Mouse (Mus musculus) embryonic fibroblast, embryonic 13.5 days (primary cell): ENCODE results near the gene Shroom3. TPM values are rescaled to one million over a fixed set of nuclear protein-coding genes. Genes with fewer than 3 reads are reported as not detected.

Experiments used
- H3K27ac ChIP-seq: 2 replicates; pipeline ENCODE4 v1.5.1; 2012; ENCODE audit warnings: low read length, control low read depth, inconsistent platforms; ENCODE audit not compliant: insufficient read depth
- H3K4me1 ChIP-seq: 2 replicates; pipeline ENCODE4 v1.6.1; 2011; ENCODE audit warnings: low read length; ENCODE audit not compliant: control insufficient read depth, insufficient read depth
- H3K4me3 ChIP-seq: 2 replicates; pipeline ENCODE4 v1.5.1; 2011; ENCODE audit warnings: mild to moderate bottlenecking, control low read depth, low read length; ENCODE audit not compliant: insufficient read depth
- CTCF ChIP-seq: IDR thresholded peaks from 2 replicates; pipeline ENCODE4 v1.5.1; 2011; ENCODE audit warnings: mild to moderate bottlenecking, control low read depth, low read length, moderate library complexity, borderline replicate concordance; ENCODE audit not compliant: insufficient read depth
- POLR2A ChIP-seq: IDR thresholded peaks from 2 replicates; pipeline ENCODE4 v1.6.1; 2011; ENCODE audit warnings: low read depth, mild to moderate bottlenecking, control low read depth, low read length, moderate library complexity
- polyA plus RNA-seq: library from polyadenylated mRNA; stranded (reverse); fragments of >200 nt; gene quantifications from 2 replicates; pipeline ENCODE4 v1.2.4, GENCODE M21; 2011; ENCODE audit warnings: low read depth; ENCODE audit not compliant: missing spikeins, insufficient read length

The Shroom3 gene
- polyA plus RNA-seq, 1 experiment, result 1.2 TPM

DNA sequence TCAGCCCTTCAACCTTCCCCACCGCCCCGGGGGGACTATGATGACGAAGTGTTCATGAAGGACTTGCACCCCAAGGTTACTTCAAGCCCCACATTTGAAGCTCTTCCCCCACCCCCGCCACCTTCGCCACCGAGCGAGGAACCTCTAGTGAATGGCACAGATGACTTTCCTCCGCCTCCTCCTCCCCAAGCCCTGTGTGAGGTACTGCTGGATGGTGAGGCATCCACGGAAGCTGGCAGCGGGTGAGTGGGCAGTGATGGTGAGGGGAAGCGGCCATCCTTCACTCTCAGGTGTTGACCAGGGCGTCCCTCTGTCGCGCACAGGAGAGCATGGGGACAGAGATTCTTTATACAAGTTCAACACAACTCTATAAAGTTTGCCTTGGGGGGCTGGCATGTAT is 267.8 kb downstream of the Shroom3 start:
- TF ChIP-seq CTCF, result no peak
- TF ChIP-seq POLR2A, result no peak
- Histone ChIP-seq H3K4me1 (0 out of 2 replicates have a peak, but pooled peaks cover 5% of the 10 kb centered on the region), H3K27ac (no peak overlapping the region), H3K4me3 (no peak overlapping the region)

DNA sequence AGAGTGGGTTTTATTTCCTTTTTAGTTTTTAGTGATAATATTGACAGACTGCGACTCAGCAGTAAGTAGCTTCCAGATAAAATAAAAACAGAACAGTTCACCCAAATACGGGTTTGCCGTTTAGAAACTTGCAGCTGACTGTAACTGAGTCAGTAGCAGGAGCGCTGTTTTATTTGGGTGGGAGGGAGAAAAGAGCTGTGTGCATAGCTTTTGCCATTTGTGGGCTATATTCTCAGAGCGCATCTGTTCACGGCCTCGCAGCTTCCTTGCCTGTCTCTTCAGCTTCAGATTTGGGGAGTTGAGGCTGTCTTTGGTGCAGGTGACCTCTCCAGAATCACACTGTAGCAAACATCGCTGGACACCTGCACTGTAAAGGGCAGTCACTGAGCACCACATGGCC is 270.6 kb downstream of the Shroom3 start:
- TF ChIP-seq POLR2A (no peak), CTCF (no peak)
- Histone ChIP-seq H3K4me3 (no peak overlapping the region), H3K27ac (no peak overlapping the region), H3K4me1 (0 out of 2 replicates have a peak, but pooled peaks cover 5% of the 10 kb centered on the region)

DNA sequence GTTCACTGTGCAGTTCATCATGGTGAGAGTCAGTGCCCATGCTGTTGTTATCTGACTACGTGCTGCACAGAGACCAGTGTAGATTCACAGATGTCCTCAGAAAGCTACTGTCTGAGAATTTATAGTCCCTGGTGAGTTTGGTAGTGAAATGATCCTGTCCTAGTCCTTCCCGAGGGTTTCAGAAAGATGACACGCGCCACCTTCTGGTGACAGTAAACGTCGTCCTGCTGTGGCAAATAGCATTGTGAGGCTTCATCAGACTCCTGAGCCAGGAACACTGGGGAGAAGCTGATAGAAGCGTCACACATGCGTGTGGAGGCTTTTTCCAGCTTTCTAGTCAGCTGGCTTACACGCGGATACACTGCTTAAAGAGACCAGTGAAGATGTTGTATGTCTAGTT is 271.1 kb downstream of the Shroom3 start:
- H3K27ac ChIP-seq, result no peak overlapping the region
- H3K4me3 ChIP-seq, result no peak overlapping the region
- H3K4me1 ChIP-seq, result 0 out of 2 replicates have a peak, but pooled peaks cover 5% of the 10 kb centered on the region
- TF ChIP-seq CTCF (peak; percentile 79; the same call in 1 of the 2 replicates), POLR2A (no peak)

DNA sequence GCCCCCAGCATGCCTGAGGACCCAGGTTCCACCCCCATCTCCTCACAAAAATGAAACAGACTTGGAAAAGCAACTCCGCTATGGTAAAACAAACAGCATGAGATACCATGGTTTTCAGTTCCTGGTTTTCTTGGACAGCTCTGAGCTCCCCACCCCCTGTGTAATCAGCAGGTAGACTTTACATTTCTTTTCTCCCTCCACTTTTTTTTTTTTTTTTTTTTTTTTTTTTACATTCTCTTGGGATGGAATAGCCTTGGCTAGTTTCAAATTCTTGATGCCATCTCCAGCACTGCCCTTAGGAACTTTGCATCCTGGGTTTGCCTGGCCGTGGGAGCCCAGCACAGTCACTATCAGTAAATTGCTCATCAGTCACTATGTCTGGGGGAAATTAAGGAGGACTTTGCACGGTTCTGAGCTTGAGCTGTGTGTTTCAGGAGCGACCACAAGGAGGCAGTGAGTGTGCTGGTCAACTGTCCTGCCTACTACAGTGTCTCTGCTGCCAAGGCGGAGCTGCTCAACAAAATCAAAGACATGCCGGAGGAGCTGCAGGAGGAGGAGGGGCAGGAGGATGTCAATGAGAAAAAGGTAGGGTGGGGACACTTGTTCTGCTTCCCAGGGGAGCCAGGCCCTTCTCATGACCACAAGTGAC is 271.7 kb downstream of the Shroom3 start:
- 0 out of 2 replicates have a peak, but pooled peaks cover 5% of the 10 kb centered on the region for H3K4me1 ChIP-seq
- no peak overlapping the region for H3K4me3 ChIP-seq
- no peak overlapping the region for H3K27ac ChIP-seq
- TF ChIP-seq POLR2A (no peak), CTCF (peak; percentile 93)

DNA sequence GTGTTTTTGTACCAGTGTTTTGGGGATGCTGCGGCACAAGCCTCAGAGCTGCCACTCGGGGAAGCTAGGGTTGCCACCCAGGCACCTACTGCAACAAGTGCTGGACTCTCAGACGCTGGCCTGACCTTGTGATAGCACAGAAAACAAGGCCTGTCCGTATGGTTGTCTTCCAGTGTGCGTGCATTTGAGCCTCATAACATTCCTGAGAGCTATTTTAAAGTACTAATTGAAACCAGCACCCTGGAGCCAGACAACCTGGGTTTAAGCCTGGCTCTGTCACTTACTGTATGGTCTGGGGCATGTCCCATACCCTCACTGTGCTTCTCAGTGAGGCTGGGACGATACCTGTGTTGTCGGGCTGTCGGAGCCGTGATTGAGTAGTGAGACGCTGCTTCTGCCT is 276.1 kb downstream of the Shroom3 start:
- Histone ChIP-seq H3K4me3 (no peak overlapping the region), H3K27ac (no peak overlapping the region), H3K4me1 (peaks cover 10% of the 10 kb centered on the region)
- no peak for TF ChIP-seq CTCF
- no peak for TF ChIP-seq POLR2A

DNA sequence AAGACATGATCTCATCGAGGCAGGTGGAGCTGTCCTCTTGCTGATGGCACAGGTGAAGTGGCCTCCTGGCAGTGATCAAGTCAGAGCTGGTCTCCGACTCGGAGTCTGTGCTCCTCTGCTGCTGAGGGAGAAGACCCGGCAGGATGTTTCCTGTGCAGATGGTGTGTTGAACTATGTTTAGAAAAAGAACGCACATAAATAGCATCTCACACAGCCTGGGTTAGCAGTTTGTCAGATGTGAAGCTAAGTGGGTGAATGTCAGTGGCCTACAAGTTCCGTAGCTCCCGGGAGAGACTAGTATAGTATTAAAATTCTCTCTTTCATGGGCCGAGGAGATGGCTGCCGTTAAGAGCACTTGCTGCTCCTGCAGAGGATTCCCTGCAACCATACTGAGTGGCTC is 276.5 kb downstream of the Shroom3 start:
- Histone ChIP-seq H3K4me3 (no peak overlapping the region), H3K27ac (no peak overlapping the region), H3K4me1 (peaks cover 10% of the 10 kb centered on the region)
- TF ChIP-seq POLR2A (no peak), CTCF (no peak)

DNA sequence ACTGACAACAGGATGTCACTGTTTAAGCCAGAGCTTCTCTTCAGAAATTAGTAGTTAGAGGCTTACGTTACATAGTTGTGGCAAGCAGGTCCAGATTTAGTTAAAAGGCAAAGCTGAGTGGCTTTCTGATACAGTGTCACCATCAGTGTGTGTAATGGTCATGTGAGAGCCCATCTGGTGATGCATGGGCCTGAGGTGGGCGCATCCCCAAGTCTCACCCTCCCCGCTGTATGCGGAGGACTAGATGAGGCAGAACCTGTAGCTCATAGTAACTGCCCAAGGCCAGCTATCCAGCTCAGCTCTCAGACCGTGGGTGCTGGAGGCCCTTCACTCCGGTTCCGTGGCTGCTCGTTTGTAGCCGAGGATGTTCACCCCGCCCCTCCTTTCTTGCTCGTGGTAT is 278.1 kb downstream of the Shroom3 start:
- Histone ChIP-seq H3K4me3 (no peak overlapping the region), H3K27ac (0 out of 2 replicates have a peak overlapping the region, but pooled peaks have one; percentile 3), H3K4me1 (peaks cover 10% of the 10 kb centered on the region)
- TF ChIP-seq CTCF (no peak), POLR2A (no peak)

DNA sequence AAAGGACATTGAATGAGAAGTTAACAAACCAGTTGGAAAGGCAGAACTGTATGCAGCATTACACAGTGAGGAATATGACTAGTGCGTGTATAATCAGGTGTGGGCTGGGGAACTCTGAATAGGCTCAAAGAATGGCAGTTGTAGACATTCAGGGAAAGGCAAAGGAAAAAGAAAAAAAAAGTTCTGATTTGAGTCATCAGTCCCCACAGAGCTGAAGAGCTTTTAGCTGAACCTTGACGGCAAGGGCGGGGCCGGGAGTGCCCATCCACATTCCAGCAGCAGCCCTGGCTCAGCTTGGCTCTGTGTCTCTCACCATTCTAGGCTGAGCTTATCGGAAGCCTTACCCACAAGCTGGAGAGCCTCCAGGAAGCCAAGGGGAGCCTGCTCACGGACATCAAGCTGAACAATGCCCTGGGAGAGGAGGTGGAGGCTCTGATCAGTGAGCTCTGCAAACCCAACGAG is 278.6 kb downstream of the Shroom3 start:
- no peak for TF ChIP-seq POLR2A
- TF ChIP-seq CTCF, result no peak
- Histone ChIP-seq H3K4me1 (peaks cover 10% of the 10 kb centered on the region), H3K4me3 (no peak overlapping the region), H3K27ac (0 out of 2 replicates have a peak overlapping the region, but pooled peaks have one; percentile 3)

DNA sequence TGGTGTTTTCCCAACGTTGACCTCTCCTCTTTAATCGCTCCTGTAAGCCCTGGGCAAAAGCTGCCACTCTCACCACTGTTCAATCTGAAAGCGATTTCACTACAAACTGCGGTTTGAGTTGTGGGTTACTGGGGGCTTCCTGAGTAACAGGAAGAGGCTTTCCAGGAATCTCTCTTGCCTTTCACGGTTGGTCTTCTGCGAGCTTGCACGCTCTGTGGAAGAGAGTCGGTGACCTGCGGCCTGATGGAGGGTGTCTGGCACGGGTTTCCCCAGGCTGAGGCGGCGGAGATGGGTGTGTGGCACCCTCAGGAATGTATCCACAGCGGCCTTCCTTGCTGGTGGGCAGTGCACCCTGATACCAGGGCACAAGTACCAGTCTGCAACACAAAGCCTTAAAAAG is 281.5 kb downstream of the Shroom3 start:
- no peak overlapping the region for H3K27ac ChIP-seq
- TF ChIP-seq CTCF, result no peak
- peaks cover 10% of the 10 kb centered on the region for H3K4me1 ChIP-seq
- H3K4me3 ChIP-seq, result no peak overlapping the region

DNA sequence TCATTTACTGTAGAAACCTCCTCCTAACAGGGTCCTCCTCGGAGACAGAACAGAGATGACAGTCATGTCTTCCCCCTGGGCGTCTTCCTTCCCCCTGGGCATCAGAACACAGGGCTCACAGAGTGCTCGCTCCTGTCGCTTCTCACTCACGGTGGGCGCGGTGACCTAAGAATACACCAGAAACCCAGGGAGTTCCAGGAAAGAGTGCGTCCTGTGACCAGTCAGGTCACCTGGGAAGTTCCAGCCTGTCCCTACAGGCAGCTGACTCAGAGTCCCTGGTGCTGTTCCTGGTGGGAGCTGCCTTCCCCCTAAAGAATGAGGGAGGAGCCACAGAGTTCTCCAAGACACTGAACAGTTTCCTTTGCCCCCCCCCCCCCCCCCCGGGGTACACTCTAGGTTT is 283.9 kb downstream of the Shroom3 start:
- Histone ChIP-seq H3K4me1 (0 out of 2 replicates have a peak, but pooled peaks cover under 1% of the 10 kb centered on the region), H3K27ac (no peak overlapping the region), H3K4me3 (no peak overlapping the region)
- TF ChIP-seq CTCF (no peak), POLR2A (no peak)
